Comparison of ENCODE assay signal across 11 mouse cellular contexts in the genomic region with DNA sequence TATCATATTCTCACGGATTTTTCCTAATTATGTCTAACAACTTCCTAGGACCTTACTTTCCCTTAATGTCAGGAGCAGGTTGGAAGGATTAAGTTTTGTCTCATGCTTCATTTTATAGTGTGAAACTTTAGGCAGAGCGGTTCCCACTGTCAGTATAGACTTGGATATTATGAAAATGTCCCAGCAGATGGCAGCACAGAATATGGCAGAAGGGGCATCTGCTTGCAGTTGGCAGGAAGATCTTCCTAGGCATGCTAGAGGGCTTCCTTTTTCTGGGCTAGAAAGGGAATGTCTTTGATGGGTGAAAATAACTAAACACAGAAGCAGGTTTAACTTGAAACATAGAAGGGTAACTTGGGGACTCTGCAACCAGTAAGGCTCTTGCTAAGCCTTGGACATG.
DNase-seq lines count a peak whose midpoint lies in the region; ATAC-seq and TF ChIP-seq lines count a peak whose summit lies in the region.
"Had no signal": no experiment of that assay in that cellular context is flagged by ENCODE, and none has a peak within 500 bp of the region (broad histone marks: within the 10 kb centered on the region; RNA-seq: fewer than 3 reads in every experiment).

No protein-coding gene starts in this region.

- 58% methylated on average over 2 of the region's 2 CpGs for WGBS in hindbrain, postnatal 0 days
- 67% methylated on average over 2 of the region's 2 CpGs for WGBS in hindbrain, embryonic 10.5 days

- no peak overlapping the region for H3K27ac ChIP-seq in hindbrain, postnatal 0 days
- H3K27ac ChIP-seq in hindbrain, embryonic 10.5 days: no peak overlapping the region
- H3K27ac ChIP-seq: forebrain, embryonic 10.5 days; stomach, embryonic 15.5 days had no signal

- no peaks in the 10 kb centered on the region for H3K4me1 ChIP-seq in hindbrain, postnatal 0 days (ENCODE audit: insufficient read depth, low read length)
- H3K4me1 ChIP-seq in hindbrain, embryonic 10.5 days (replicated peaks): no peaks in the 10 kb centered on the region
- H3K4me1 ChIP-seq: forebrain, embryonic 10.5 days; stomach, embryonic 15.5 days had no signal

- H3K9ac ChIP-seq in hindbrain, postnatal 0 days (replicated peaks; ENCODE audit: low read length): no peak overlapping the region
- H3K9ac ChIP-seq: stomach, embryonic 15.5 days had no signal

- intact Hi-C loops in left cerebral cortex, postnatal 36 days (cut with DNase I): no loop called here

- no peaks in the 10 kb centered on the region for H3K9me3 ChIP-seq in hindbrain, postnatal 0 days (ENCODE audit: low read length)
- H3K9me3 ChIP-seq in hindbrain, embryonic 10.5 days: no peaks in the 10 kb centered on the region
- H3K9me3 ChIP-seq: forebrain, embryonic 10.5 days; stomach, embryonic 15.5 days had no signal

- no peak overlapping the region for H3K4me3 ChIP-seq in hindbrain, postnatal 0 days (ENCODE audit: low read length)
- no peak overlapping the region for H3K4me3 ChIP-seq in hindbrain, embryonic 10.5 days
- H3K4me3 ChIP-seq: forebrain, embryonic 10.5 days; stomach, embryonic 15.5 days had no signal

- H3K27me3 ChIP-seq in hindbrain, postnatal 0 days (ENCODE audit: insufficient read depth, low read length): no peaks in the 10 kb centered on the region
- no peaks in the 10 kb centered on the region for H3K27me3 ChIP-seq in hindbrain, embryonic 10.5 days (ENCODE audit: insufficient read depth, poor library complexity, severe bottlenecking)
- H3K27me3 ChIP-seq: stomach, embryonic 15.5 days had no signal

- no peak overlapping the region for H3K4me2 ChIP-seq in hindbrain, postnatal 0 days (ENCODE audit: low read depth, low read length)
- H3K4me2 ChIP-seq: stomach, embryonic 15.5 days had no signal

- peak; percentile 81 for DNase-seq in hindbrain, postnatal 0 days (ENCODE audit: low spot score)
- DNase-seq in hindbrain, embryonic 10.5 days (ENCODE audit: low spot score): no peak
- peak; percentile 6 for DNase-seq in MN1 (ENCODE audit: low spot score)
- DNase-seq in embryo, embryonic 10.5 days (ENCODE audit: low spot score): peak; percentile 3
- DNase-seq in left cerebral cortex, postnatal 36 days (ENCODE audit: low spot score in 2 of 2): peak; percentile 13 to 22
- DNase-seq in thymus, postnatal 0 days (ENCODE audit: low spot score): no peak
- DNase-seq in yolk sac, embryonic 10.5 days (ENCODE audit: low spot score): no peak

- ATAC-seq in hindbrain, postnatal 0 days: no peak
- ATAC-seq in megakaryocyte-erythroid progenitor cell, adult 5-6 weeks (replicated peaks; ENCODE audit: low FRiP score, low TSS enrichment, poor library complexity, severe bottlenecking): no peak
- ATAC-seq: intestine, embryonic 16.5 days had no signal

- no peaks in the 10 kb centered on the region for H3K36me3 ChIP-seq in hindbrain, postnatal 0 days (ENCODE audit: insufficient read depth, low read length)
- no peaks in the 10 kb centered on the region for H3K36me3 ChIP-seq in hindbrain, embryonic 10.5 days
- H3K36me3 ChIP-seq: forebrain, embryonic 10.5 days; stomach, embryonic 15.5 days had no signal

- peak; percentile 76 for TF ChIP-seq CTCF in hindbrain, postnatal 0 days (IDR thresholded peaks at IDR 0.05; ENCODE audit: low read depth)

Comparison
In these comparisons a context has a peak if more than half of its experiments do, and no peak if none do; other contexts are left out.
1. DNase-seq: peak in hindbrain, postnatal 0 days (single experiment), MN1 (single experiment), embryo, embryonic 10.5 days (single experiment) and left cerebral cortex, postnatal 36 days (2 of 2); none in hindbrain, embryonic 10.5 days (single experiment), thymus, postnatal 0 days (single experiment) and yolk sac, embryonic 10.5 days (single experiment).